Mouse (Mus musculus) ES-Bruce4 (cell line): Measurements from ENCODE around the gene B4gat1. TPM values are rescaled to one million over a fixed set of nuclear protein-coding genes. Genes with fewer than 3 reads are reported as not detected.

Source experiments
- H3K27ac ChIP-seq: 2 replicates; pipeline ENCODE4 v1.5.1; 2012; ENCODE audit warnings: low read length, inconsistent platforms; ENCODE audit not compliant: insufficient read depth
- H3K27me3 ChIP-seq: 2 replicates; pipeline ENCODE4 v1.6.1; 2012; ENCODE audit warnings: mild to moderate bottlenecking, low read length, inconsistent platforms; ENCODE audit not compliant: control insufficient read depth, poor library complexity, insufficient read depth, severe bottlenecking
- H3K36me3 ChIP-seq: 2 replicates; pipeline ENCODE4 v1.6.1; 2012; ENCODE audit warnings: inconsistent platforms, mild to moderate bottlenecking, low read length, moderate library complexity; ENCODE audit not compliant: control insufficient read depth, poor library complexity, insufficient read depth, severe bottlenecking
- H3K4me1 ChIP-seq: one replicate; pipeline ENCODE4 v1.8.1; 2011; ENCODE audit warnings: low read length; ENCODE audit not compliant: control insufficient read depth, insufficient read depth
- H3K4me3 ChIP-seq: 2 replicates; pipeline ENCODE4 v1.5.1; 2011; ENCODE audit warnings: low read depth, mild to moderate bottlenecking, low read length
- H3K9ac ChIP-seq: 2 replicates; pipeline ENCODE4 v1.6.1; 2012; ENCODE audit warnings: low read depth, mild to moderate bottlenecking, inconsistent platforms; ENCODE audit not compliant: poor library complexity, severe bottlenecking
- H3K9me3 ChIP-seq: replicated peaks from 2 replicates; pipeline ENCODE4 v1.6.1; 2012; ENCODE audit warnings: mild to moderate bottlenecking, low read length, inconsistent platforms; ENCODE audit not compliant: control insufficient read depth, poor library complexity, insufficient read depth, severe bottlenecking
- CTCF ChIP-seq: IDR thresholded peaks from one replicate; pipeline ENCODE4 v1.8.1; 2011; ENCODE audit warnings: low read depth, low read length
- EP300 ChIP-seq: IDR thresholded peaks from 2 replicates; pipeline ENCODE4 v1.6.1; 2011; ENCODE audit warnings: low read depth, low read length; ENCODE audit not compliant: insufficient read depth
- POLR2A ChIP-seq: IDR thresholded peaks from one replicate; pipeline ENCODE4 v1.8.1; 2011; ENCODE audit warnings: low read length; ENCODE audit not compliant: insufficient read depth
- polyA plus RNA-seq: library from polyadenylated mRNA; stranded (reverse); fragments of >200 nt; gene quantifications from 2 replicates; pipeline ENCODE4 v1.2.4, GENCODE M21; 2011; ENCODE audit warnings: low read depth; ENCODE audit not compliant: missing spikeins, insufficient read depth, insufficient read length

Gene B4gat1
- polyA plus RNA-seq, 1 experiment = 8.9 TPM

DNA sequence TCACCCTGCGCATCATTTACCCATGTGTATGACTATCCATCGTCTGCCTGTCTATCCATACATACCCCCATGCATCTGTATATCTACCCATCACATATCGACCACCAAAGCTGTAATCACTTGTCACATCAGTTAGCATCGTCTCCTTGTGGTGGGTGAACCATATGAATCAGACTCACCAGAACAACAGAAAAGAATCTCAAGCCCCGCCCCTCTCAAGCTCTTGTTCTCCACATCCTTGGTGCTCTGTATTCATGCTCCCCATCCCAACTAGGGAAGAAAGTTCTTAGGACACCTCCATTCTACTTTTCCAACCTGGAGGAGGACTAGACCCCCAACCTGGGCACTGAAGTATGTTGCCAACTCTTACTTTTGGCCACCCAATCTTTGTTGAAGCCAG is 23.4 kb downstream of the B4gat1 start:
- H3K4me3 ChIP-seq = no peak overlapping the region
- TF ChIP-seq POLR2A = no peak
- TF ChIP-seq EP300 = no peak
- H3K36me3 ChIP-seq = no peaks in the 10 kb centered on the region
- H3K9me3 ChIP-seq = no peaks in the 10 kb centered on the region
- H3K4me1 ChIP-seq = peaks cover 30% of the 10 kb centered on the region
- H3K27ac ChIP-seq = no peak overlapping the region
- no peaks in the 10 kb centered on the region for H3K27me3 ChIP-seq
- H3K9ac ChIP-seq = no peak overlapping the region

DNA sequence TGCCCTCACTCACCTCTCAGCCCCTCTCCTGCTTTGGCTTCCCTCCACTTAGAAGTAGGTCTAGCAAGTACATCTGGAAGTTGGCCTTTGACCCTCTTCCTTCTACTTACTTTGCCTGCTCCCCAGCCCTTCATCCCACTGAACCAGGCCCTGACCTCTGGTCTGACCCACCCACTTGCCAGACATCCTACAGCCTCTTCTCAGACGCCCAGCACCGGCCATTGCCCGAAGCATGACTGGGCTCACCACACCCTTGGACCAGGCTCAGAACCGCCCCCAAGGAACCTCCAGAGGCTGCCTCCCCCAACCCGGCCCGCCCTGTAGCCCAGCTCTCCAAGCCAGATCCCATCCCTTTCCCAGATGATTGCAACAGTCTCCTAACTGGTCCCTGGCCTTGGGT is 23.8 kb downstream of the B4gat1 start:
- H3K27ac ChIP-seq = no peak overlapping the region
- no peaks in the 10 kb centered on the region for H3K36me3 ChIP-seq
- TF ChIP-seq POLR2A = no peak
- no peak for TF ChIP-seq CTCF
- TF ChIP-seq EP300 = no peak
- H3K4me3 ChIP-seq = no peak overlapping the region
- no peak overlapping the region for H3K9ac ChIP-seq
- H3K9me3 ChIP-seq = no peaks in the 10 kb centered on the region
- peaks cover 34% of the 10 kb centered on the region for H3K4me1 ChIP-seq
- H3K27me3 ChIP-seq = no peaks in the 10 kb centered on the region

DNA sequence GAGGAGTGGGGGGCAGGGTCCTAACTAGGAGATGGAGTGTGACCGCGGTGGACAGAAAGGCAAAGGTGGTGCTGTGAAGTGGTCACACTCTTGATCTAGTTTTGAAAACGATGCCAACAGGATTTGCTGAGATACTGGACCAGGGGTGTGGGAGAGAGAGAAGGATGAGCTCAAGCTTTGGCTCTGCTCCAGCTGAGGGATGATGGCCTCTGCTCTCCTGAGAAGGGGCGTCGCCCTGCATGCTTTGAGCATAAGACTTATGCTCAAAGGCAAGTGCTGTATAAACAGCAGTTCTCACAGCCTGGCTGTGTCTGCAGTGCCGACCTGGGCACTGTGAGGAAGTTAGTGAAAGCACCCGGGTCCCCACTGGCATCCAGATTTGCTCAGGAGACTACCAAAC is 26.5 kb downstream of the B4gat1 start:
- Histone ChIP-seq H3K36me3 (no peaks in the 10 kb centered on the region), H3K27me3 (no peaks in the 10 kb centered on the region), H3K9ac (no peak overlapping the region), H3K4me3 (no peak overlapping the region), H3K9me3 (no peaks in the 10 kb centered on the region), H3K4me1 (peaks cover 22% of the 10 kb centered on the region), H3K27ac (no peak overlapping the region)
- TF ChIP-seq CTCF (no peak), POLR2A (no peak)

DNA sequence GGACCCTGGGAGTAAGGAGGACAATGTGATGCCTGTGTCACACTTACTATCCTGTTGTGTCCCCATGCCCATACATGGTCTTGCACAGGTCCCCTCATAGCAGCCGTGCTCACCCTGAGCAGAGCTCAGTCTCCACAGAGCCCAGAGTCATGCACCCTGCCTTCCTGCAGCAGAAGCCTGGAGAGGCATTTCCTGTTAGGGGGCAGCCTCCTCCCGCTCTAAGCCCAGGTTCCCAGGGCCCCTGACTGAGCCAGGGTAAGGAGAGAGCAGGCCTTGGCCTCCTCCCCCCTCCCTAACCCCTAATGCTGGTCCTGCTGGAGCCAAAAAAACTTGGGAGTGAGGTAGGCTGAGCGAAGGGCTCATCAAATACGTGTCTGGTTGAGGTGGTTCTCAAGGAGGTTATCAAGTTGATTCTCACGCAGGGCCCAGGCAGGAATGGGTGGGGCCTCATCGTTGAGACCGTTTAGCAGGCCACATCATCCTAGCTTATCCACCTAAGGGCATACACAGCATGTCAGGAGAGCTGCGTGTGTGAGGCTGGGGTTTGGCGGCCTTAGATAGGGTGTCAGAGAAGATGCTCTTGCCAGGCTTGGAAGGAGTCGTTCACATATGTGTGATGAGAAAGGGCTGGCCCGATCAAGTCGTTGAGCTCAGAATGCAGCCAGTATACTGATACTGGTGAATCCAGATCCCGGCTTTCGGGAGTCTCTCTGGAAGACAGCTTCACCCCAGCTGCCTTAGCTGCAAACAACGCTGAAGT is 28.6 kb downstream of the B4gat1 start:
- no peak for TF ChIP-seq EP300
- TF ChIP-seq CTCF = no peak
- no peak for TF ChIP-seq POLR2A
- peaks cover 12% of the 10 kb centered on the region for H3K4me1 ChIP-seq
- H3K27ac ChIP-seq = no peak overlapping the region

DNA sequence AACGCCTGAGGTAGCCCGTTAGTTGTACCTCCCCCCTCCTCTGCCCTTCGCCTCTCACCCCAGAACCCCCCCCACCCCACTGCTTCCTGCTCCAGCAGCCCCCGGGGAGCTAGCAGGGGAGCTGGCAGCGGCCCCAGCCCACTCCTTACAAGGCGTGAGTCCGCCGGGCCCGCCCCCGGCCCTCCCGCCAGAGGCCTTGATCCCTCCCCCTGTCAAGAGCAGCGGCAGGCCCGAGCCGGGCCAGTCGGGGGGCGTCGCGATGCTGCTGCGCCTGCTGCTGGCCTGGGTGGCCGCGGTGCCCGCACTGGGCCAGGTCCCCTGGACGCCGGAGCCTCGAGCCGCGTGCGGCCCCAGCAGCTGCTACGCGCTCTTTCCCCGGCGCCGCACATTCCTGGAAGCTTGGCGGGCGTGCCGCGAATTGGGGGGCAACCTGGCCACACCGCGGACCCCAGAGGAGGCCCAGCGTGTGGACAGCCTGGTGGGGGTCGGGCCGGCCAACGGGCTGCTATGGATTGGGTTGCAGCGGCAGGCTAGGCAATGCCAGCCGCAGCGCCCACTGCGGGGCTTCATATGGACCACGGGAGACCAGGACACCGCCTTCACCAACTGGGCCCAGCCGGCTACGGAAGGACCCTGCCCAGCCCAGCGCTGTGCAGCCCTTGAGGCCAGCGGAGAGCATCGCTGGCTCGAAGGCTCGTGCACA is 29.4 kb downstream of the B4gat1 start, which contains the start of gene Cd248:
TSS of gene Cd248 (plus strand) at position 212 of the 703 bp plus-strand sequence.
- Histone ChIP-seq H3K36me3 (no peaks in the 10 kb centered on the region), H3K27ac (no peak within 1 kb of the TSS), H3K4me1 (peaks cover 6% of the 10 kb centered on the region), H3K9ac (peak within 1 kb of the TSS; percentile 33), H3K27me3 (no peaks in the 10 kb centered on the region), H3K4me3 (peak within 1 kb of the TSS; percentile 39), H3K9me3 (no peaks in the 10 kb centered on the region)
- TF ChIP-seq POLR2A (no peak), CTCF (no peak), EP300 (no peak)

More for the DNA sequence above, 28.6 kb downstream of the B4gat1 start:
- Histone ChIP-seq H3K4me3 (peak overlapping the region; percentile 10; the same call in 1 of the 2 replicates), H3K27me3 (no peaks in the 10 kb centered on the region), H3K9me3 (no peaks in the 10 kb centered on the region), H3K9ac (no peak overlapping the region), H3K36me3 (no peaks in the 10 kb centered on the region)
